Mouse (Mus musculus) erythroblast, embryonic 14.5 days (primary cell): ENCODE measurements at regions not wholly inside any gene's neighbourhood (a gene's known extent, or its start where the extent isn't known, plus 50 kb on each side); places are given as distances from the start of the nearest gene placed in this dataset.

ENCODE experiments used
- GATA1 ChIP-seq: IDR thresholded peaks from 2 replicates; pipeline ENCODE4 v1.6.1; 2012; ENCODE audit warnings: low read length, inconsistent platforms, mixed read lengths
- TAL1 ChIP-seq: IDR thresholded peaks from 3 replicates; pipeline ENCODE4 v1.6.1; 2012; ENCODE audit warnings: low read length, inconsistent platforms, mixed read lengths

- TF ChIP-seq GATA1 (no peak), TAL1 (no peak)
Measured at GRCm38 (mm10) chr14:46635322-46635721, 125.0 kb upstream of the Cdkn3 start.
